Mouse (Mus musculus): ENCODE measurements at regions not wholly inside any gene's neighbourhood (a gene's known extent, or its start where the extent isn't known, plus 50 kb on each side); places are given as distances from the start of the nearest gene placed in this dataset.
"Not testable (repeated sequence)": the region's sequence is repeated elsewhere in the genome, so short reads cannot be mapped to it uniquely, and the experiment has no call there.

DNA sequence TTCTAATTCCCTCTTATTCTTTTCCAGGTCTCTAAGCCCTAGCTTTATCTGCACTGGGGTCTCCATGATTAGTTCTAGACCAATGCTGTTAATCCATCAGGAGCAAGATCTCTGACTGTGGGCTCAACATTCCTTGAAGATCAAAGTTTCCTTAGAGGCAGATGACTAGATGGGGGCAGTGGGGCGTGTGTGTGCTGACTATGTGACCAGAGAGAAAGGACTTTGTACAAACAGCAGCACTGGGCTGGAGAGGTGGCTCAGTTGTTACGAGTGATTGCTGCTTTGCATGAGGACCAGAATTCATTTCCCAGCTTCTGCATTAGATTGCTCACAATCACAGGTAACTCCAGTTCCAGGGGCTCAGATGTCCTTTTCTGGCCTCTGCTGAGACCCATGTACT lies 250.1 kb upstream of the Zfp930 start:
- DNase-seq: no peak

DNA sequence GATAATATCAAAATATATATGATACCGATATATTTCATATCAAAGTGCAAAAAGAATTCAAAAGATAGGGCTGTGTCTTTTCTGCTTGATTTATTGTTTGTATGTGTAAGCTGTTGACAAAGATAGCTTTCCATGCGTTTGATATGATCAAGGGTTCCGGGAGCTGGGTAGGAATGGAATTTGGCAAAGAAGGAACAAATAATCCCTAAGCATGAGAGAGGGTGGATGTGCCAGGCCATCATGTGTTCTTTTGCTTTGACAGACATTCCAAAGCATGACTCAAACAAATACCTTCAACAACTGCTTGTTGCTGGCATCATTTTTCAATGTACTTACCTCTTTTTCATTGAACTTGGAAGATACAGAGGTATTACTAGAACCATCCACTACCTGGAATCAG lies 246.9 kb upstream of the Zfp930 start:
- DNase-seq: no peak

DNA sequence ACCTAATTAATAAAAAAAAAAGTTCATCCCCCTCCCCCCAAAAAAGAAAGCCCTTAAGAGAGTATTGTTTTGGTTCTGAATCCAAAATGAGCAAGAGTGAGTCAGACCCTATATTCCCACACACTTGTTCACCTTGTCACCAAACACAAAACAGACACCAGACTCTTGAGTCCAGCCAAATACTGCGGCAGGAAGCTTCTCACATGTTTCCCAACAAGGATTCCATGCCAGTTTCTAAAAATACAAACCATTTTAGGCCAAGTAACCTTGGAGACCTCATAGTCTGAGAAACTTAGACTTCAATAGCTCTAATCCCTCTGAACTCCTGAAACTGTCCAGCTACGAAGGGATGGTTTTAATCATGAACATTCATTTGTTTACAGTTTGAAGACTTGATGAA lies 233.1 kb upstream of the Zfp930 start:
- DNase-seq: peak; percentile 41

DNA sequence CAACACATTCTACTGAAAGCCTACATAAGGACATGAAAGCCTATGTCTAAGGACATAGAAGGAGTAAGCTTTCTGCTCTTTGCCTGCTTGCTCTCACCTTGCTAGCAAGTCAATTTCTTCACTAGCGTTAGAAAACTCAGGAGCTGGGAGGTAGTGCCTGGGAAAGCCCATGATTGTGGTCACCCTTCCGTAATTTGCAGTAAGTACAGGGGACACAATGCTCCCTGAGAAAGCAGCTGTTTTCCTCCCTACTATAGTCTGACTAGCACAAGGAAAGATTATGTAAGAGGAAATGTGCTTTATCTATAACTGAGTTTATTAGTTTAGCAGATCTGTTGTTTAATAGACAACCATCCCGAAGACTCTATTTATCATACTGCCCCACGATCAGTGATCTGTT lies 231.7 kb upstream of the Zfp930 start:
- DNase-seq: no peak

DNA sequence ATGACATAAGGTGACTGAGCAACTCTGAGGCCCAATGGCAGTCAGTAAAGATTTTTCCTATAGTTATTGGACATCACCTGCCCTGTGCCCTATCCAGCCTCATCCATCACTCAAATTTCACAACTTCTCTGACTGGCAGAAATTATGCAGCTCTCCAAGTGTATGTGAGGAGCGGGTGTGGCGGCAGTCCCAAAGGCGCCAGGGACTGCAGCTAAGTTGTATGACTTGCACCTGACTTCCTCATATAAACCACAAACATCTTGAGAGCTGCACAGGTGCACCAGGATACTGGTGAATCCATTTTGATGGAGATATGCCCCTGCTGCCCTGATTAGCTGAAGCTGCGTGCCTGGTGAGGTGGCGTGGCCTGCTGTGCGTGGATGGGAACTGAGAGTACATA lies 225.7 kb upstream of the Zfp930 start:
- DNase-seq: not testable (repeated sequence)

DNA sequence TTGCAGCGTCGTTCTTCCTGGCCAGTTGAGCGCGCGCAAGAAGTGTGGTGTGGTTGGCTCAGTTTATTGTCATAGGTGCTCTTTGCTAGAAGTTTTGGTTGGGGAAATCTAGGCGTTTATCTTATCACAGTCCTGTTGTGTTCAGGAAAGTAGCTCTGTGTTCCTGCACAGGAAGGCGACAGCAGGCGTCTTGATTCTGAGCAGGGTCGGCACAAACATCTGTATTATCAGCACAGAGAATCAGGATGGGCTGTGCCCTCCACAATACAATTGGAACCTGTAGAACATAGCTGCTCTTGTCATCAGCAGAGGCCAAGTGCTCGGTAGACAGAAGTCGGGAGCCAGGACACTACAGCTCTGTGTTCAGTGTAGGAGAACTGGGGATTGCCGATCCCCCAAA lies 225.1 kb upstream of the Zfp930 start:
- DNase-seq: no peak

DNA sequence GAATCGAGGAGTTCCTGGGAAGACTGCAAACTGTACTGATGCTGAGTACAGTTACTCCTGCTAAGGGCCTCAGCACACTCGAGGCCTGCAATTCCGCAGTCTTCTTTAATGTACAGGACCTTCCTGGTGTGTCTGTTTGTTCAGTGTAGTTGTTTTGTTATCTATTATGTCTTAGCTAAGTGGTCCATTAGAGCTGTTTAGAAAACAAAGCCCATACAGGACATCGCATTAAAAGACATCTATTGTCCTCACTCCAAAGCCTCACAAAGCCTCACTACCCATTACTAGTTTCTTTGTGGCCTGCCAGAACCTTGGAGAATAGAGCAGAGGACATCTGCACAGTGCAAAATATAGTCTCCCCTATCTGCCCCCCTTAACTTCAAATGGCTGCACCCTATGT lies 224.4 kb upstream of the Zfp930 start:
- no peak for DNase-seq

DNA sequence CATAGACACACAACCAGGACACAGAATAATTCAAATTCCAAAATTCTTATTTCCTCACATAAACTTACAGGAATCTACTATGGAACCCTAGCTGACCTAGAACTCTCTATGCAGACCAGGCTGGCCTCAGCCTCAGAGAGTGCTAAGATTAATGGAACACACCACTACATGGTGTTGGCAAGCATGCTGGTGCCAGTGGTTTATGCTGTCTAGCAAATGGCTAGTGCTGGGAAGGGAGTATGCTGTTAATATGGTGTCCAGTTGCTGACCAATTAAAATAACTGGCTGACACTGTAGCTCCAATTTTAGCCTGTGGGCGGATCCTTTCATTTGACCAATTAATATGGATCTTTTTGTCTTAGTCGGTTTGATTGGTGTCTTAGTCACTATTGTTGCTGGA lies 222.4 kb upstream of the Zfp930 start:
- no peak for DNase-seq

All from heart, postnatal 4 days (tissue).